ENCODE assay signal across 9 mouse cellular contexts in the genomic region with DNA sequence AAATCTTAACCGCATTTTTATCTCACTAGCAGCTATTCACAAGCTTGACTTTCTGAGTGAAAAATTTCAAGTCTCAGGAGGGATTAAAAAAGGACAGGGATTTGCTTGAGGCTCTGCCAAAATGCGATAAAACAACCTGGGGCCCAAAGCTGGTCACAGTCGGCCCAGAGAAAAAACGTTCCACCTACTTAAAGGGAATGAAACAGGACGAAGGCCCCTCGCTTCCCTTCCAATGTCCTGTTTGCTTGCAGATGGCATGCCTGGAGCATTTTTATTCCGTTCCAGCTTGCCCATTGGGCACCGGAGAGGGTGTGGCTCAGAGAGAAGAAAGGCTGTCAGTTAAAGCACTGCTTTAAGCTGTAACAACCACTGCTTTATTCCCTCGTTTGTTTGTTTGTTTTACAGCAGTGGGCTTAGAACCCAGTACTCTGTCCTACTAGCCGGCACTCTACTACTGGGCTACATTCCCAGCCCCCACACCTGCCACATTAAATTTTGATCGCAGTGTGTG.
DNase-seq lines count a peak whose midpoint lies in the region; ATAC-seq lines count a peak whose summit lies in the region.
"Had no signal": no experiment of that assay in that cellular context is flagged by ENCODE, and none has a peak within 500 bp of the region (broad histone marks: within the 10 kb centered on the region; RNA-seq: fewer than 3 reads in every experiment).

No protein-coding gene starts in this region.

- H3K4me2 ChIP-seq in lung, embryonic 16.5 days (ENCODE audit: low read depth, low read length) = peak overlapping the region; percentile 47
- peak overlapping the region; percentile 51 for H3K4me2 ChIP-seq in forebrain, embryonic 12.5 days
- H3K4me2 ChIP-seq in intestine, embryonic 15.5 days (replicated peaks) = peak overlapping the region; percentile 31
- H3K4me2 ChIP-seq: liver, embryonic 13.5 days had no signal

- H3K9ac ChIP-seq in lung, embryonic 16.5 days (ENCODE audit: low read length) = no peak overlapping the region
- 0 out of 2 replicates have a peak overlapping the region, but pooled peaks have one; percentile 36 for H3K9ac ChIP-seq in forebrain, embryonic 12.5 days
- H3K9ac ChIP-seq in intestine, embryonic 15.5 days = no peak overlapping the region
- H3K9ac ChIP-seq: liver, embryonic 13.5 days had no signal

- no peaks in the 10 kb centered on the region for H3K4me1 ChIP-seq in lung, embryonic 16.5 days (replicated peaks; ENCODE audit: control insufficient read depth, insufficient read depth, low read length)
- H3K4me1 ChIP-seq in forebrain, embryonic 12.5 days = peaks cover 18% of the 10 kb centered on the region
- 0 out of 2 replicates have a peak, but pooled peaks cover 2% of the 10 kb centered on the region for H3K4me1 ChIP-seq in intestine, embryonic 15.5 days (replicated peaks)
- peaks cover 36% of the 10 kb centered on the region for H3K4me1 ChIP-seq in midbrain, embryonic 10.5 days
- H3K4me1 ChIP-seq: liver, embryonic 13.5 days had no signal

- no peak for ATAC-seq in lung, embryonic 16.5 days (ENCODE audit: low read depth)
- ATAC-seq in forebrain, embryonic 12.5 days (ENCODE audit: low FRiP score) = peak; percentile 78
- no peak for ATAC-seq in intestine, embryonic 15.5 days

- H3K27me3 ChIP-seq in lung, embryonic 16.5 days (ENCODE audit: control insufficient read depth, insufficient read depth, low read depth, low read length) = no peaks in the 10 kb centered on the region
- no peaks in the 10 kb centered on the region for H3K27me3 ChIP-seq in forebrain, embryonic 12.5 days
- no peaks in the 10 kb centered on the region for H3K27me3 ChIP-seq in intestine, embryonic 15.5 days (replicated peaks)
- no peaks in the 10 kb centered on the region for H3K27me3 ChIP-seq in midbrain, embryonic 10.5 days (ENCODE audit: low read depth, poor library complexity, severe bottlenecking)
- H3K27me3 ChIP-seq: liver, embryonic 13.5 days had no signal

- DNase-seq in lung, postnatal 14 days = no peak
- DNase-seq in midbrain, embryonic 10.5 days (ENCODE audit: low spot score) = peak; percentile 52
- peak; percentile 23 for DNase-seq in telencephalon, adult 2 months (ENCODE audit: low read depth, low spot score)
- DNase-seq in adipocyte (ENCODE audit: low spot score) = no peak
- DNase-seq in c-Kit-positive CD71-positive TER-119-positive erythroid progenitor cells, embryonic 14.5 days (ENCODE audit: low spot score) = no peak
- DNase-seq: liver, embryonic 13.5 days had no signal

- H3K9me3 ChIP-seq in lung, embryonic 16.5 days (ENCODE audit: control insufficient read depth, low read length) = no peaks in the 10 kb centered on the region
- H3K9me3 ChIP-seq in forebrain, embryonic 12.5 days = no peaks in the 10 kb centered on the region
- no peaks in the 10 kb centered on the region for H3K9me3 ChIP-seq in intestine, embryonic 15.5 days
- H3K9me3 ChIP-seq in midbrain, embryonic 10.5 days (replicated peaks) = no peaks in the 10 kb centered on the region
- H3K9me3 ChIP-seq: liver, embryonic 13.5 days had no signal

- WGBS in lung, embryonic 16.5 days = 12% methylated on average over 11 of the region's 11 CpGs
- WGBS in forebrain, embryonic 12.5 days = 3% methylated on average over 11 of the region's 11 CpGs
- WGBS in intestine, embryonic 15.5 days = 19% methylated on average over 11 of the region's 11 CpGs
- 7% methylated on average over 11 of the region's 11 CpGs for WGBS in midbrain, embryonic 10.5 days

- no peak overlapping the region for H3K27ac ChIP-seq in lung, embryonic 16.5 days (ENCODE audit: low read length)
- peak overlapping the region; percentile 72 for H3K27ac ChIP-seq in forebrain, embryonic 12.5 days
- H3K27ac ChIP-seq in intestine, embryonic 15.5 days = no peak overlapping the region
- peak overlapping the region; percentile 85 for H3K27ac ChIP-seq in midbrain, embryonic 10.5 days (replicated peaks)
- H3K27ac ChIP-seq: liver, embryonic 13.5 days had no signal

- peak overlapping the region; percentile 20 for H3K4me3 ChIP-seq in lung, embryonic 16.5 days (ENCODE audit: low read length)
- peak overlapping the region; percentile 31 for H3K4me3 ChIP-seq in forebrain, embryonic 12.5 days (replicated peaks)
- no peak overlapping the region for H3K4me3 ChIP-seq in intestine, embryonic 15.5 days (replicated peaks)
- H3K4me3 ChIP-seq in midbrain, embryonic 10.5 days = peak overlapping the region; percentile 48
- H3K4me3 ChIP-seq: liver, embryonic 13.5 days had no signal

- no peaks in the 10 kb centered on the region for H3K36me3 ChIP-seq in lung, embryonic 16.5 days (ENCODE audit: control insufficient read depth, insufficient read depth, low read length)
- no peaks in the 10 kb centered on the region for H3K36me3 ChIP-seq in forebrain, embryonic 12.5 days (replicated peaks)
- no peaks in the 10 kb centered on the region for H3K36me3 ChIP-seq in intestine, embryonic 15.5 days
- peaks cover 2% of the 10 kb centered on the region; the same call in 1 of the 2 replicates for H3K36me3 ChIP-seq in midbrain, embryonic 10.5 days
- H3K36me3 ChIP-seq: liver, embryonic 13.5 days had no signal

Comparison
In these comparisons a context has a peak if more than half of its experiments do, and no peak if none do; other contexts are left out.
1. H3K27ac ChIP-seq: peak in forebrain, embryonic 12.5 days (single experiment) and midbrain, embryonic 10.5 days (single experiment); none in lung, embryonic 16.5 days (single experiment) and intestine, embryonic 15.5 days (single experiment).
2. DNase-seq: peak in midbrain, embryonic 10.5 days (single experiment) and telencephalon, adult 2 months (single experiment); none in lung, postnatal 14 days (single experiment), adipocyte (single experiment) and c-Kit-positive CD71-positive TER-119-positive erythroid progenitor cells, embryonic 14.5 days (single experiment).
3. Peak in every context shown above with its lines, with median percentiles within 50 percentile points of each other: H3K4me2 ChIP-seq.